Mouse (Mus musculus): ENCODE data around the gene Wdr48.

DNA sequence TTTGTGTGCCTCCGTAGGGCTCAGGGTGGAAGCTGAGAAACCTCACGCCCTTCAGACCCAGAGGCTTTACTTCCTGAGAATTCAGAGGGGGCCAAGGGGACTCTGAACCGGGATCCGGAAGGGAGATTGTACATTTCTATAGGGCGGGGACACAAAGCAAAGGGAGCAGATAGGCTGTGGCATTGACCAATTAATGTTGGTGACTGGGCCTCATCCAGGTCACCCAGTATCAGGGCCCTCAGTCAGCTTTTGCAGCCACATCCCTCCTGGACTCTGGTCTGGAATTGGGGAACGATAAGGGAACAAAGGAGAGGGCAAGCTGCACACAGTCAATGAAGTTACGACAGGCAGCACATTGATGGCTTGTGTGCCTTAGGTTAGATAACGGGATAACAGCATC lies 40.5 kb upstream of the Wdr48 start:
- no peak for TF ChIP-seq POLR2A (IDR thresholded peaks at IDR 0.05; ENCODE audit: insufficient read depth, low read length)
- no peak for TF ChIP-seq CTCF (IDR thresholded peaks at IDR 0.05; ENCODE audit: low read depth, low read length)
- TF ChIP-seq EP300 (IDR thresholded peaks at IDR 0.05; ENCODE audit: insufficient read depth, low read depth, low read length) = no peak

All from ES-Bruce4 (cell line).